Mouse (Mus musculus): Measurements from ENCODE around the gene Mmd2.

- TF ChIP-seq GATA1 (IDR thresholded peaks at IDR 0.05; ENCODE audit: borderline replicate concordance, low read length): no peak
- no peak for TF ChIP-seq FLI1 (IDR thresholded peaks at IDR 0.05; ENCODE audit: low read length)
These were observed 61.5 kb downstream of the Mmd2 start for GRCm38 (mm10) chr5:142547066-142547465.

Measured in megakaryocyte, embryonic 14.5 days (primary cell).